Mouse (Mus musculus) layer of hippocampus, adult 2 months (tissue): Measurements from ENCODE around the gene Taf1d. TPM values are rescaled to one million over a fixed set of nuclear protein-coding genes. Genes with fewer than 3 reads are reported as not detected.
"Not testable (repeated sequence)": the region's sequence is repeated elsewhere in the genome, so short reads cannot be mapped to it uniquely, and the experiment has no call there.

Experiments
- DNase-seq, 2 experiments: peaks; one replicate each; pipeline ENCODE4 v3.0.0; 2022; ENCODE audit warnings: low spot score in 2 of 2
- H3K27ac ChIP-seq: fragments of 200-600 bp; 2 replicates; pipeline ENCODE4 v1.8.1; 2022
- H3K4me3 ChIP-seq: fragments of 200-600 bp; 2 replicates; pipeline ENCODE4 v1.8.1; 2022; ENCODE audit warnings: mild to moderate bottlenecking
- CTCF ChIP-seq: fragments of 200-600 bp; conservative IDR thresholded peaks from 2 replicates; pipeline ENCODE4 v1.8.1; 2022; ENCODE audit warnings: antibody characterized with exemption, mild to moderate bottlenecking, moderate library complexity
- microRNA-seq, 2 experiments: library from miRNA; unstranded; fragments of <30 nt; microRNA quantifications; one replicate each; pipeline ENCODE4 v1.2.0; 2021
- total RNA-seq, 2 experiments: library from RNA; stranded (reverse); gene quantifications; 2 replicates each; pipeline ENCODE4 v1.2.3; 2021

The Taf1d gene
- total RNA-seq, 2 experiments from 2014 or later = 33.2 to 33.5 TPM

GRCm38 (mm10) chr9:15313633-15314032 is 7.6 kb downstream of the Taf1d start:
- Histone ChIP-seq H3K27ac (no peak overlapping the region), H3K4me3 (no peak overlapping the region)
- no peak for TF ChIP-seq CTCF
- DNase-seq = no peak

GRCm38 (mm10) chr9:15314619-15315018 is 8.6 kb downstream of the Taf1d start:
- TF ChIP-seq CTCF = no peak
- DNase-seq = no peak
- Histone ChIP-seq H3K4me3 (no peak overlapping the region), H3K27ac (no peak overlapping the region)

GRCm38 (mm10) chr9:15316296-15316695 is 10.3 kb downstream of the Taf1d start:
- not testable (repeated sequence) for H3K27ac ChIP-seq, DNase-seq, H3K4me3 ChIP-seq

GRCm38 (mm10) chr9:15317223-15318169 is 11.5 kb downstream of the Taf1d start:
- Histone ChIP-seq H3K4me3 (no peak overlapping the region), H3K27ac (no peak overlapping the region)
- no peak for DNase-seq
- no peak for TF ChIP-seq CTCF

- H3K27ac ChIP-seq = no peak overlapping the region
- no peak for DNase-seq
- no peak overlapping the region for H3K4me3 ChIP-seq
- TF ChIP-seq CTCF = no peak
Observed at GRCm38 (mm10) chr9:15318170-15318742, 12.2 kb downstream of the Taf1d start.

GRCm38 (mm10) chr9:15337776-15338175 is 31.8 kb downstream of the Taf1d start:
- no peak for TF ChIP-seq CTCF
- Histone ChIP-seq H3K27ac (no peak overlapping the region), H3K4me3 (no peak overlapping the region)
- DNase-seq = no peak

- Histone ChIP-seq H3K4me3 (no peak overlapping the region), H3K27ac (no peak overlapping the region)
- no peak for TF ChIP-seq CTCF
- DNase-seq = no peak
Observed at GRCm38 (mm10) chr9:15349925-15350324, 43.9 kb downstream of the Taf1d start.

- TF ChIP-seq CTCF = no peak
- H3K27ac ChIP-seq = peak overlapping the region; percentile 83
- peak overlapping the region; percentile 78 for H3K4me3 ChIP-seq
- DNase-seq = no peak
Observed at GRCm38 (mm10) chr9:15356916-15357483, 51.0 kb downstream of the Taf1d start.

- TF ChIP-seq CTCF = no peak
- H3K27ac ChIP-seq = peak within 1 kb of the TSS; percentile 89
- peak; percentile 94 to 97 for DNase-seq
- peak within 1 kb of the TSS; percentile 78 for H3K4me3 ChIP-seq
Observed at GRCm38 (mm10) chr9:15357484-15358275, 51.7 kb downstream of the Taf1d start, which contains the start of gene Cep295. Gene Cep295 (minus strand): TSS chr9:15357788.

- TF ChIP-seq CTCF = no peak
- Histone ChIP-seq H3K4me3 (no peak overlapping the region), H3K27ac (no peak overlapping the region)
- no peak for DNase-seq
Observed at GRCm38 (mm10) chr9:15364843-15365242, 58.8 kb downstream of the Taf1d start.

- peak in 1 of 2 experiments; percentile 29 for DNase-seq
- Histone ChIP-seq H3K4me3 (no peak overlapping the region), H3K27ac (no peak overlapping the region)
- TF ChIP-seq CTCF = peak; percentile 85
Observed at GRCm38 (mm10) chr9:15365856-15366255, 59.8 kb downstream of the Taf1d start.

GRCm38 (mm10) chr9:15366260-15366659 is 60.2 kb downstream of the Taf1d start:
- TF ChIP-seq CTCF = no peak
- DNase-seq = no peak
- H3K4me3 ChIP-seq = no peak overlapping the region
- H3K27ac ChIP-seq = no peak overlapping the region

Small RNA genes lying within 50 kb of the gene (microRNA-seq; reads per million reads assigned to microRNA genes)
- 0 reads per million in 2 experiments for gene Gm49349
- 0 to 0.32 reads per million in 2 experiments for gene mmu-mir-7650

Other genes starting within 250 kb of the Taf1d start
- not detected for gene Hephl1, start 194.1 kb upstream of the Taf1d start, total RNA-seq
- gene Vstm5, start 67.2 kb upstream of the Taf1d start, total RNA-seq = 1 to 10 TPM; 5.3 to 6.8 TPM
- 10 to 100 TPM; 36.2 to 41.9 TPM for gene Med17, start 26.3 kb upstream of the Taf1d start, total RNA-seq
- 10 to 100 TPM; 17.2 to 20.0 TPM for gene 4931406C07Rik, start 234 bp downstream of the Taf1d start, total RNA-seq
- gene Cep295, start 51.6 kb downstream of the Taf1d start, total RNA-seq = 10 to 100 TPM; 23.1 to 24.6 TPM
- 1 to 10 TPM; 6.6 to 8.6 TPM for gene Smco4, start 187.2 kb downstream of the Taf1d start, total RNA-seq